Mouse (Mus musculus) kidney, adult 2 months (tissue): ENCODE results near the gene BC005537.

Source experiments
- CTCF ChIP-seq: fragments of 200-500 bp; conservative IDR thresholded peaks from 2 replicates; pipeline ENCODE4 v1.5.1; 2011; ENCODE audit warnings: low read depth, mild to moderate bottlenecking, control low read depth, low read length, moderate library complexity, mixed read lengths; ENCODE audit not compliant: insufficient read depth, insufficient read length
- POLR2A ChIP-seq: fragments of 200-500 bp; IDR thresholded peaks from one replicate; pipeline ENCODE4 v1.6.1; 2011; ENCODE audit warnings: low read depth, low read length, control low read depth

DNA sequence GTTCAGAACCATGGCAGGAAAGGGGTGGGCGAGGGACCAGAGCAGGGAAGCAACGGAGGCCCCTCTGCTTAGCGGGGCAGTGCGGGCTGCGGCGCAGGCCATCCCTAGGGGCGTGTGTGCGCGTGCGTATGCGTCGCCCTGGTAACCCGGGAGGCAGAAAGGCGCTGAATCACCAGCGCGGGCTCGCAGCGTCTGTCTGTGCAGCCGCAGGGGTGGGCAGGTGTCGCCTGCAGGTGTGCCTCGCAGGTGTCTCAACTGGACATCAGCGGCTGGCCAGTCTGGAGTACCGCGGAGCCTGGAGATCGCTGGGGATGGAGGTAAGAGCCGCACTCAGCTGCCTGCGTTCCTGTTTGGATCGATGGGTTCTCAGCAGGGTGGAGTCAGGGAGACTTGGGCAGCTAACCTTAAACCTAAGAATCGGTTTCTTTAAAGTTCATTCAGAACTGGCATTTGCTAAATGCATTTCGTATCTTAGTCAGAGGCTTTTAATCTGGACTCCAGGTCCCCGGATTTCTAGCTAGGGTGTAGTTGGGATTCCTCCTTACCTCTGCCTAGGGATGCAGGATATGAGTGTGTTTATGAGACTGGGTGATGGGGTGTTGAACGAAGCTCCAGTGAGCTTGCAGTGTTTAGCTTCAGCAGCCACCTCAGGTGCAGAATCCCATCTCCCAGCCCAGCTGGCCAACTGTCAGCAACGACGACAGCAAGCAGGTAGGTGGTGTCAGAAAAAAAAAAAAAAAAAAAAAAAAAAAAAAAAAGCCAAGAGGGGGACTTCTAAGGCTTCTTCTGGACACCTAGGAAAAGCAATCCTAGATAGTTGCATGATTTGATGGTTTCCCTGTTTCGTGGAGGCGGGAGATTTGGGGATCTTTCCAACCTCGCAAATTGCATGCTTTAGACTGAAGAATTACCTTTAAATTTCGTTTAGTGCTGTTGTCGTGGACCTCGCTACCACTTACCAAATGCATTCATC is 43.8 kb downstream of the BC005537 start, which contains the start of gene D130043K22Rik:
- no peak for TF ChIP-seq CTCF
- no peak for TF ChIP-seq POLR2A
